ENCODE assay signal across 17 mouse cellular contexts in genomic region chr7:145087790-145088189, GRCm38 (mm10).
"Had no signal": no experiment of that assay in that cellular context is flagged by ENCODE, and none has a peak within 500 bp of the region (broad histone marks: within the 10 kb centered on the region; RNA-seq: fewer than 3 reads in every experiment).

No protein-coding gene starts in this region.

- H3K4me2 ChIP-seq: limb, embryonic 12.5 days; liver, embryonic 11.5 days; midbrain, embryonic 11.5 days; neural tube, embryonic 13.5 days; stomach, embryonic 15.5 days had no signal

- H3K9ac ChIP-seq: limb, embryonic 12.5 days; neural tube, embryonic 13.5 days; stomach, embryonic 15.5 days had no signal

- H3K4me3 ChIP-seq: layer of hippocampus, adult 2 months; limb, embryonic 12.5 days; megakaryocyte, embryonic 14.5 days; neural tube, embryonic 13.5 days; stomach, embryonic 15.5 days had no signal

- H3K27me3 ChIP-seq: limb, embryonic 12.5 days; neural tube, embryonic 13.5 days; stomach, embryonic 15.5 days had no signal

- H3K4me1 ChIP-seq: limb, embryonic 12.5 days; neural tube, embryonic 13.5 days; stomach, embryonic 15.5 days had no signal

- H3K36me3 ChIP-seq: limb, embryonic 12.5 days; neural tube, embryonic 13.5 days; stomach, embryonic 15.5 days had no signal

- H3K9me3 ChIP-seq: megakaryocyte, embryonic 14.5 days; stomach, embryonic 15.5 days had no signal

- H3K27ac ChIP-seq: layer of hippocampus, adult 2 months; limb, embryonic 12.5 days; neural tube, embryonic 13.5 days; stomach, embryonic 15.5 days had no signal

- DNase-seq: kidney, adult 18-20 months; kidney, postnatal 10 days; kidney, postnatal 4 days; lung, adult 2 months; lung, postnatal 14 days; retina, postnatal 1 day; right cerebral cortex, postnatal 4 days; thymus, adult 2 months; thymus, postnatal 25 days had no signal

- ATAC-seq: midbrain, embryonic 16.5 days had no signal
